Mouse (Mus musculus): ENCODE data around the gene Acbd6.

DNA sequence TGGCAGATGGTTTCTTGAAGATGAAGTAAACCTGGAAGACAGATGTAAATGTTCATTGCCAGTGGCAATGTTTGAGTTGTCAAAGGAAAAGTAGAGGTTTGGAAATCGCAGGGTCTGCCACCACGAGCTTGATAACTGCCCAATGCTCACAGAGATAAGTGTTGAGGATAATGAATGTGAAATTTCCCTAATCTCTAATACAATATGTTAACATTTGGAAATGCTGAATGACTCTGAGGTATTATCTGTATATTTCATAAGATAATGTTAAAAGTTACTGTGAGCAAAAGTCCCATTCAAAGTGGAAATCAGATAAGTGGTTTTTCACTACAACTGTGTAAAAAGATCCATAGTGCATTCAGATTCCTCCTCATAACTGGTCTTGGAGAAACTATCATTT lies 2.8 kb downstream of the Acbd6 start:
- TF ChIP-seq POLR2A (IDR thresholded peaks at IDR 0.05; ENCODE audit: extremely low read depth, insufficient read depth, low read length) (no peak), CTCF (IDR thresholded peaks at IDR 0.05; ENCODE audit: extremely low read depth, insufficient read depth, low read length) (no peak)
